Mouse (Mus musculus): Measurements from ENCODE around the gene Cdk4. TPM values are rescaled to one million over a fixed set of nuclear protein-coding genes. Genes with fewer than 3 reads are reported as not detected.

The Cdk4 gene
- polyA plus RNA-seq (2017; shearing (Covaris generic)), result 100 to 1,000 TPM; 253 to 259 TPM

GRCm38 (mm10) chr10:127063239-127063872 lies at the start of gene Cdk4:
TSS of gene Cdk4 (plus strand) at chr10:127063534.

DNA sequence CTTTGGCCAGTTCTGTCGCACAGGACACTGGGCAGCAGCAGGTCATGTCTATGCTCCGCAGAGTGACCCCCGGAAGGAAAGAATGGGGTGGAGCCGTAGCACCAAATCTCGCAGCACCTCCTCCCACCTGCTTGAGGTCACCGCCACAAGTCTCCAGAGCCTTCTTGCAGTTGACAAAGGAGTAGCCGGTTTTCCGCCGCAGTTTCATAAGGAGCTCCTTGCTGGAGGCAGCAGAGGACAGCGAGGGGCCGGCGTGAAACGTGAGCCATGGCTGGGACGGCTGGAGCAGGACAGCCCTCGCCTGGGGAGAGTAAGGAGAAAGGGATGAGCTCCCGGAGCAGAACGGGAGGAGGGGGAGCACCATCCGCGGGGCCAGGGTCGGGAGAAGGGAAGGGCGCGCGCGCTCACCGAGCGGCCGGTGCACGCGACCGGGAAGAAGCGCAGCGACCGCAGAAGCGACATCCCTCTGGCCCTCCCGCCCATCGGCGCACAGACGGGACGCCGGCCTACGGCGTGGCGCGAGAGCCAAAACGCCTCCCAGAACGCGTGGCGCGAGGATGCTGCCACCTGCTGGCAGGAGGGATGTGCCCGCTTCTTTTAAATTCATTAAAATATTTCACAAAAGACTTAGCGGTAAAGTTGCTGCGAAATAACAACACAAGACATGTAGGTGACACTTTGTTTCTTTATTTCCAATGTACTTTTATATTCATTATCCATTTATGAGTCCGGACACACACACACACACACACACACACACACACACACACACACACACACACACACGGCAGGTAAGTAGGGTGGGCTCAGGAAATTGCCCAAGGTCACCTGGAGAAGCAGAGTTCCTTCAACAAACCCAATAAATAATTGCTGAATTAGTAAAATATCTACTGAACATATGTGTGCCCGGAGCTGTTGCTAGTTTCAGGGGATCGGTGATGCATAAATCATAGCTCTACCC lies 32.7 kb upstream of the Cdk4 start, which contains the start of gene Tsfm:
Gene Tsfm (minus strand): TSS at position 505 of the 961 bp plus-strand sequence.

DNA sequence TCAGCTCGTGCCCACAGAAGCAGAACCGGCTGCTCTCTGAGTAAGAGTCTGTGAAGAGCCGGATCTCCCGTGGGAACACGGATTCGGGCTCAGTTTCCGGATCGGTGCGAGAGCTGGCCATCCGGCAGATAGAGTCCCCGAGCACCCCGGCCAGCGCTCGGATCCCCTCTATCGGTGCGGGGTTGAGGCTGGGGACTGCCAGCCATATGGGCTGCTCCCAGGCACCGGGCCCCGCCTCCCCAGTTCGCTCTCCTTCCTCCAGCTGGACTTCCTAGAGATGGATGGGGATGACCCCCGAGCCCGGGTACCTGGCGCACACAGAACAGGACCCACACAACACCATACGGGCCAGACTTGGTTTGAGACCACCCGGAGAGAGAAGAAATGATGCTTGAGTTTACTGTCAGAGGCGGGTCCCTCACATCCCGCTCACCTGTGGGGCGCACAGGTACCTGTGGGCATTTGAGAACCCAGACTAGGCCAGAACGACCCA lies 22.0 kb upstream of the Cdk4 start, which contains the start of the genes Mettl1 and Eef1akmt3:
Gene Mettl1 (plus strand): TSS at position 141 of the 493 bp plus-strand sequence.
Gene Eef1akmt3 (minus strand): TSS at position 240 of the 493 bp plus-strand sequence.

DNA sequence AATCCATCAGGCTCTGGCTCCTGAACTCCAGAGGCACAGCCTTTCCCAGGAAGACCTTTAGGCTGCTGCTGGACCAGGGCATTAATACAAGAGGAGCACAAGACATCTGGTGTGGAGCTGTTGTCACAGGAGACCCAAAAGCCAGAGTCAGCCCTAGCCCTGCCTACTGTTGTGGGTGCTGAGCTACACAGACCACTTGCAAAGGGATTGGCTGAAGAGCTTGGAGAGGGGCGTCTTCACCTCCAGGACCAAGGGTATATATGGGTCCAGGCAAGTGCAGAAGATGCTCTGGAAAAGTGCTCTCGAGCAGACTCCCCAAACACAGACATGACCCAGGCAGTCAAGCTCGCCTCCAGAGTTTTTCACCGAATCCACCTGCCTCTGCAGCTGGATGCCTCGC lies 15.4 kb upstream of the Cdk4 start, which contains the start of gene Cyp27b1:
Gene Cyp27b1 (plus strand): TSS at position 297 of the 400 bp plus-strand sequence.

GRCm38 (mm10) chr10:127059968-127060916 lies 3.1 kb upstream of the Cdk4 start, which contains the start of gene March9:
TSS of gene March9 (minus strand) at chr10:127060184.

GRCm38 (mm10) chr10:127070190-127071121 lies 7.1 kb downstream of the Cdk4 start, which contains the start of gene Tspan31:
TSS of gene Tspan31 (minus strand) at chr10:127070264.

DNA sequence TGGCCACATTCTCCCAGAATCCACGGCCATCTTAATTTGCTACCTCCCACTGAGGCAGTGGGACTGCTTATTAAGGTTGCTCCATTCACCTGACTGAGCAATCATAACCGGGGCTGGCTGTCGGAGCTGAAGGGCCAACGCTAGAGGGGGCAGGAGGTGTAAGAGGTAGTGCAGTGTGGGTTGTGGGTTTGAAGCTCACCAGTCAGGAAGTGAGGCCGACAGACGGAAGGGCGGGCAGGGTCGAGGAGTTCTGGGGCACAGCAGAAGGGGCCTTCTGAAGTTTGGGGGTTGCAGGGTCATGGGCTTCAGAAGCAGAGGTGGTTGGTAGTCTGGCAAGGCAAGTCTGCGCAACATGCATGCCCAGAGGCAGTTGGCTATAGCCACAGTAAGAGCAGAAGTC lies 11.7 kb downstream of the Cdk4 start, which contains the start of gene Agap2:
Gene Agap2 (plus strand): TSS at position 205 of the 400 bp plus-strand sequence.

Other genes starting within 250 kb of the Cdk4 start
- gene Atp23, start 162.2 kb upstream of the Cdk4 start, polyA plus RNA-seq (2017; shearing (Covaris generic)), result 10 to 100 TPM; 18.6 to 22.9 TPM
- 10 to 100 TPM; 35.7 to 38.3 TPM for gene Ctdsp2, start 84.8 kb upstream of the Cdk4 start, polyA plus RNA-seq (2017; shearing (Covaris generic))
- 1 to 10 TPM in 1 of 2 experiments, under 1 TPM in 1; 0.22 to 1.5 TPM for gene Avil, start 62.8 kb upstream of the Cdk4 start, polyA plus RNA-seq (2017; shearing (Covaris generic))
- gene Tsfm, start 32.7 kb upstream of the Cdk4 start, polyA plus RNA-seq (2017; shearing (Covaris generic)), result 10 to 100 TPM; 44.1 to 51.1 TPM
- 10 to 100 TPM; 21.4 to 21.8 TPM for gene Mettl1, start 22.1 kb upstream of the Cdk4 start, polyA plus RNA-seq (2017; shearing (Covaris generic))
- gene Eef1akmt3, start 22.0 kb upstream of the Cdk4 start, polyA plus RNA-seq (2017; shearing (Covaris generic)), result 1 to 10 TPM in 1 of 2 experiments, under 1 TPM in 1; 0.41 to 1.0 TPM
- 1 to 10 TPM in 1 of 2 experiments, under 1 TPM in 1; 0.28 to 1.5 TPM for gene Cyp27b1, start 15.3 kb upstream of the Cdk4 start, polyA plus RNA-seq (2017; shearing (Covaris generic))
- gene March9, start 3.4 kb upstream of the Cdk4 start, polyA plus RNA-seq (2017; shearing (Covaris generic)), result 1 to 10 TPM; 1.5 to 2.8 TPM
- 10 to 100 TPM; 86.6 to 89.1 TPM for gene Tspan31, start 6.7 kb downstream of the Cdk4 start, polyA plus RNA-seq (2017; shearing (Covaris generic))
- 10 to 100 TPM; 24.5 to 27.9 TPM for gene Agap2, start 11.8 kb downstream of the Cdk4 start, polyA plus RNA-seq (2017; shearing (Covaris generic))
- gene Os9, start 57.6 kb downstream of the Cdk4 start, polyA plus RNA-seq (2017; shearing (Covaris generic)), result 100 to 1,000 TPM; 153 to 204 TPM
- gene B4galnt1, start 101.7 kb downstream of the Cdk4 start, polyA plus RNA-seq (2017; shearing (Covaris generic)), result 100 to 1,000 TPM; 549 to 751 TPM
- gene Slc26a10, start 117.1 kb downstream of the Cdk4 start, polyA plus RNA-seq (2017; shearing (Covaris generic)), result 1 to 10 TPM; 5.6 to 9.2 TPM
- 1 to 10 TPM in 1 of 2 experiments, under 1 TPM in 1; 0.33 to 3.3 TPM for gene Arhgef25, start 126.5 kb downstream of the Cdk4 start, polyA plus RNA-seq (2017; shearing (Covaris generic))
- gene Dtx3, start 132.2 kb downstream of the Cdk4 start, polyA plus RNA-seq (2017; shearing (Covaris generic)), result 100 to 1,000 TPM in 1 of 2 experiments, 10 to 100 TPM in 1; 78.0 to 135 TPM
- 10 to 100 TPM; 31.5 to 32.3 TPM for gene Pip4k2c, start 148.1 kb downstream of the Cdk4 start, polyA plus RNA-seq (2017; shearing (Covaris generic))
- 1 to 10 TPM in 1 of 2 experiments, under 1 TPM in 1; 0.78 to 1.0 TPM for gene Kif5a, start 199.8 kb downstream of the Cdk4 start, polyA plus RNA-seq (2017; shearing (Covaris generic))
- 100 to 1,000 TPM in 1 of 2 experiments, 10 to 100 TPM in 1; 76.7 to 121 TPM for gene Dctn2, start 202.8 kb downstream of the Cdk4 start, polyA plus RNA-seq (2017; shearing (Covaris generic))
- gene Mbd6, start 225.5 kb downstream of the Cdk4 start, polyA plus RNA-seq (2017; shearing (Covaris generic)), result 10 to 100 TPM in 1 of 2 experiments, 1 to 10 TPM in 1; 8.3 to 10.7 TPM
- gene Mars, start 248.3 kb downstream of the Cdk4 start, polyA plus RNA-seq (2017; shearing (Covaris generic)), result 10 to 100 TPM; 68.9 to 74.7 TPM

All from inflammation-experienced regulatory T-cells (primary cell).